Mouse (Mus musculus): ENCODE data around the gene Dusp22.

GRCm38 (mm10) chr13:30723258-30723657 is 63.5 kb downstream of the Dusp22 start:
- TF ChIP-seq CTCF (IDR thresholded peaks at IDR 0.05; ENCODE audit: control insufficient read depth, insufficient read depth, insufficient replicate concordance, low read depth, low read length): no peak
- TF ChIP-seq POLR2A (IDR thresholded peaks at IDR 0.05; ENCODE audit: control insufficient read depth, low read depth, low read length): no peak

All from testis, adult 2 months (tissue).